Mouse (Mus musculus) cerebellum, adult 2 months (tissue): ENCODE data around the gene Myh11. TPM values are rescaled to one million over a fixed set of nuclear protein-coding genes. Genes with fewer than 3 reads are reported as not detected.
A peak's percentile ranks its signal among the peaks of the same experiment; 100 is the strongest.

ENCODE experiments used
- DNase-seq, 2 experiments: peaks; one replicate each; pipeline ENCODE4 v3.0.0; 2021
- H3K27ac ChIP-seq: fragments of 200-500 bp; 2 replicates; pipeline ENCODE4 v1.5.1; 2012; ENCODE audit warnings: low read length, control low read depth, inconsistent platforms; ENCODE audit not compliant: insufficient read depth
- H3K27me3 ChIP-seq: fragments of 200-500 bp; 2 replicates; pipeline ENCODE4 v1.6.1; 2012; ENCODE audit warnings: inconsistent platforms, mild to moderate bottlenecking, low read length, moderate library complexity; ENCODE audit not compliant: control insufficient read depth, insufficient read depth
- H3K4me1 ChIP-seq: fragments of 200-500 bp; 2 replicates; pipeline ENCODE4 v1.6.1; 2011; ENCODE audit warnings: low read length; ENCODE audit not compliant: control insufficient read depth, insufficient read depth
- H3K4me3 ChIP-seq: fragments of 200-500 bp; replicated peaks from 2 replicates; pipeline ENCODE3; 2011; ENCODE audit warnings: mild to moderate bottlenecking, low read depth, low read length, control low read depth; ENCODE audit not compliant: insufficient read depth
- CTCF ChIP-seq: fragments of 200-500 bp; IDR thresholded peaks from 2 replicates; pipeline ENCODE4 v1.5.1; 2011; ENCODE audit warnings: low read depth, mild to moderate bottlenecking, control low read depth, low read length, moderate library complexity, borderline replicate concordance; ENCODE audit not compliant: insufficient read depth
- POLR2A ChIP-seq: fragments of 200-500 bp; IDR thresholded peaks from 2 replicates; pipeline ENCODE4 v1.6.1; 2011; ENCODE audit warnings: low read length, control low read depth, borderline replicate concordance; ENCODE audit not compliant: insufficient read depth
- WGBS: fragments of 180-500 bp; shearing (Covaris S2); methylation state at CpG from one replicate; pipeline ENCODE4 v1.1.7; 2018; 5-methylcytosine and 5-hydroxymethylcytosine counted together
- polyA plus RNA-seq: library from polyadenylated mRNA; depleted of rRNA; stranded (reverse); fragments of >200 nt; gene quantifications from 2 replicates; pipeline ENCODE4 v1.2.3, GENCODE M21; 2012

Gene Myh11
- polyA plus RNA-seq, 1 experiment, result 5.3 TPM

GRCm38 (mm10) chr16:14297746-14298145, 6.6 kb upstream of the Myh11 start:
- no peaks in the 10 kb centered on the region for H3K27me3 ChIP-seq
- H3K4me1 ChIP-seq, result no peaks in the 10 kb centered on the region; the same call in 1 of the 2 replicates
- WGBS, result 92% methylated on average over 4 of the region's 4 CpGs
- TF ChIP-seq POLR2A, result no peak
- no peak for TF ChIP-seq CTCF
- DNase-seq, result no peak
- no peak overlapping the region for H3K27ac ChIP-seq
- H3K4me3 ChIP-seq, result no peak overlapping the region

- Histone ChIP-seq H3K27me3 (no peaks in the 10 kb centered on the region), H3K27ac (no peak overlapping the region), H3K4me3 (no peak overlapping the region), H3K4me1 (peaks cover 1% of the 10 kb centered on the region; the same call in 1 of the 2 replicates)
- no peak for TF ChIP-seq CTCF
- TF ChIP-seq POLR2A, result no peak
- no peak for DNase-seq
- 83% methylated on average over 3 of the region's 3 CpGs for WGBS
Measured at GRCm38 (mm10) chr16:14297137-14297536, 6.0 kb upstream of the Myh11 start.

- Histone ChIP-seq H3K4me1 (peaks cover 5% of the 10 kb centered on the region; the same call in 1 of the 2 replicates), H3K4me3 (no peak overlapping the region), H3K27ac (no peak overlapping the region), H3K27me3 (no peaks in the 10 kb centered on the region)
- TF ChIP-seq CTCF (no peak), POLR2A (no peak)
- no peak for DNase-seq
- WGBS, result 91% methylated on average over 2 of the region's 2 CpGs
Measured at GRCm38 (mm10) chr16:14296544-14297124, 5.5 kb upstream of the Myh11 start.

- TF ChIP-seq POLR2A (no peak), CTCF (no peak)
- DNase-seq, result no peak
- Histone ChIP-seq H3K27me3 (no peaks in the 10 kb centered on the region), H3K4me3 (no peak overlapping the region), H3K4me1 (peaks cover 5% of the 10 kb centered on the region; the same call in 1 of the 2 replicates), H3K27ac (no peak overlapping the region)
- 78% methylated on average over 2 of the region's 2 CpGs for WGBS
Measured at GRCm38 (mm10) chr16:14295291-14295690, 4.1 kb upstream of the Myh11 start.

- Histone ChIP-seq H3K27me3 (no peaks in the 10 kb centered on the region), H3K27ac (no peak overlapping the region), H3K4me1 (peaks cover 5% of the 10 kb centered on the region; the same call in 1 of the 2 replicates), H3K4me3 (peak overlapping the region; percentile 18)
- DNase-seq, result no peak
- TF ChIP-seq POLR2A (no peak), CTCF (no peak)
- 8% methylated on average over 31 of the region's 31 CpGs for WGBS
Measured at GRCm38 (mm10) chr16:14292205-14293199, 1.3 kb upstream of the Myh11 start.

- TF ChIP-seq CTCF (no peak), POLR2A (no peak)
Measured at GRCm38 (mm10) chr16:14272374-14272965, 18.7 kb downstream of the Myh11 start.

GRCm38 (mm10) chr16:14265203-14265920, 25.8 kb downstream of the Myh11 start:
- DNase-seq, result no peak
- H3K4me3 ChIP-seq, result no peak overlapping the region
- no peak overlapping the region for H3K27ac ChIP-seq
- no peaks in the 10 kb centered on the region for H3K4me1 ChIP-seq
- no peaks in the 10 kb centered on the region for H3K27me3 ChIP-seq
- 12% methylated on average over 4 of the region's 4 CpGs for WGBS
- TF ChIP-seq POLR2A (no peak), CTCF (no peak)

More at GRCm38 (mm10) chr16:14272374-14272965, 18.7 kb downstream of the Myh11 start:
- WGBS, result 57% methylated on average over 4 of the region's 4 CpGs
- DNase-seq, result no peak
- Histone ChIP-seq H3K27me3 (no peaks in the 10 kb centered on the region), H3K27ac (no peak overlapping the region), H3K4me1 (no peaks in the 10 kb centered on the region), H3K4me3 (no peak overlapping the region)
